Mouse (Mus musculus) kidney, embryonic 15.5 days (tissue): Measurements from ENCODE around the gene Bcat2. TPM values are rescaled to one million over a fixed set of nuclear protein-coding genes. Genes with fewer than 3 reads are reported as not detected.

Experiments used
- ATAC-seq: fragments of 200-750 bp; cut with Nextera tagmentation; replicated peaks from 2 replicates; pipeline ENCODE4 v1.8.0; 2017; ENCODE audit warnings: moderate TSS enrichment; ENCODE audit not compliant: low FRiP score
- H3K27ac ChIP-seq: fragments of 300-500 bp; sonication (generic); 2 replicates; pipeline ENCODE4 v1.5.1; 2015; ENCODE audit warnings: mild to moderate bottlenecking, inconsistent platforms
- H3K27me3 ChIP-seq: fragments of 300-500 bp; sonication (generic); 2 replicates; pipeline ENCODE4 v1.6.1; 2015; ENCODE audit warnings: inconsistent platforms
- H3K36me3 ChIP-seq: fragments of 300-500 bp; sonication (generic); 2 replicates; pipeline ENCODE4 v1.6.1; 2015; ENCODE audit warnings: inconsistent platforms
- H3K4me1 ChIP-seq: fragments of 300-500 bp; sonication (generic); 2 replicates; pipeline ENCODE4 v1.6.1; 2015; ENCODE audit warnings: inconsistent platforms
- H3K4me2 ChIP-seq: fragments of 300-500 bp; sonication (generic); 2 replicates; pipeline ENCODE4 v1.6.1; 2015; ENCODE audit warnings: moderate library complexity, mild to moderate bottlenecking, inconsistent platforms
- H3K4me3 ChIP-seq: fragments of 300-500 bp; sonication (generic); replicated peaks from 2 replicates; pipeline ENCODE4 v1.5.1; 2015; ENCODE audit warnings: mild to moderate bottlenecking, inconsistent platforms
- H3K9ac ChIP-seq: fragments of 300-500 bp; sonication (generic); 2 replicates; pipeline ENCODE4 v1.6.1; 2015; ENCODE audit warnings: mild to moderate bottlenecking, inconsistent platforms
- H3K9me3 ChIP-seq: fragments of 300-500 bp; sonication (generic); replicated peaks from 2 replicates; pipeline ENCODE4 v1.6.1; 2016; ENCODE audit warnings: inconsistent platforms
- WGBS: fragments of 180-500 bp; shearing (Covaris S2); methylation state at CpG from one replicate; pipeline ENCODE4 v1.1.7; 2015; ENCODE audit warnings: mixed read lengths; 5-methylcytosine and 5-hydroxymethylcytosine counted together
- polyA plus RNA-seq: library from polyadenylated mRNA; unstranded; fragments of >200 nt; fragmentation: Nextera tagmentation; extraction: Ambion mirVana; gene quantifications from 2 replicates; pipeline ENCODE4 v1.2.1, GENCODE M21; 2015

Bcat2 gene
- polyA plus RNA-seq, 1 experiment from 2014 or later: 78.5 TPM

- ATAC-seq: peak; percentile 97
- Histone ChIP-seq H3K9me3 (no peaks in the 10 kb centered on the region), H3K9ac (peak overlapping the region; percentile 33), H3K4me1 (peaks cover 61% of the 10 kb centered on the region), H3K36me3 (no peaks in the 10 kb centered on the region), H3K27me3 (no peaks in the 10 kb centered on the region), H3K27ac (peak overlapping the region; percentile 93), H3K4me3 (peak overlapping the region; percentile 46), H3K4me2 (peak overlapping the region; percentile 69)
- under 1% methylated on average over 24 of the region's 24 CpGs for WGBS
Measured at GRCm38 (mm10) chr7:45567780-45568516, 2.0 kb upstream of the Bcat2 start.

DNA sequence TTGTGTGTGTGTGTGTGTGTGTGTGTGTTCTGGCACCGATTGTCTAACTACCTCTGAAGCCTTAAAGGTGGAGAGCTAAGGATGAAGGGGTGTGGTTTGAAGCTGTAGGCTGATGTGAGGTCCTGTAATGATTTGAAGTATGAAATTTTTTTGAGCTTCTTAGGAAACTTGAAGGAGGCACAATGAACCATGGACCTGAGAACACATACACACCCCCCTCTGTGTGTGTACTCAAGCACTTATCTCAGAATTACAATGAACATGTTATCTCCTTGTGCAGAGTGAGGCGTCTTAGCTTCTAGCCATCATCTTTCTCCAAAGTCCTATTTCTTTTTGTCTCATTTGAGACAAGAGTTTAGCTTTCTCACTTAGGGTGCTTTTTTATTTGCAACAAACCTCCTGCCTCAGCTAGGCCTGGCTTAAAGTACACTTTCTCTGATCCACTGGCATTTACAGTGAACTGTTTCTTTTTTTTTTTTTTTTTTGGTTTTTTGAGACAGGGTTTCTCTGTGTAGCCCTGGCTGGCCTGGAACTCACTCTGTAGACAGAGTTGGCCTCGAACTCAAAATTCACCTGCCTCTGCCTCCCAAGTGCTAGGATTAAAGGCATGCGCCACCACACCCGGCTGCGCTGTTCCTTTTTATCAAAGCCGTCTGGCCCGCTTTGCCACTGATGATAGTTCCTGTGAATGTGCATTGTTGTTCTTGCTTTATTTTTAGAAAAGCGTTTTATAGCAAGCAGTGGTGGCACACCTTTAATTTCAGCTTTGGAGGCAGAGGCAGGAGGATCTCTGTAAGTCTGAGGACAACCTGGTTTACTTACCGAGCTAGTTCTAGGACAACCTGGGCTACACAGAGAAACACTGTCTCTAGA is 1.1 kb upstream of the Bcat2 start:
- H3K9ac ChIP-seq: no peak overlapping the region

DNA sequence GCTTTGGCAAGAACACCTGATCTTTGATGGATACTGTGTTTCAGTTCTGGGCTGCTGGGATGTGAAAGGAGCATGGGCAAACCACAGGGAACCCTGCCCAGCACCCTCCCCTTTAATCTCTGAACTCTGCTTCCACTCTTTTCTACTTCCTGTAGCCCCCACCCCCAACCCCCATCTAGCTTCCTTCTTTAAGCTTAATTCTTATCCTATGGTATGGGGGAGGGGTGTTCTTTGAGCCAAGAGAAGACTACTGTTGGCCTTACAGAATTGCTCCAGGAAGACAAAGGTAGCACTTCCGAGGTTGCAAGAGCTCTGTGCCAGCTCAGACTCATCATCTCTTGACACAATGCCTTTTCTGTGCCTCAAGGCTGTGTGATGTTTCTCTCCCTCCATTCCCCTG is 2.0 kb downstream of the Bcat2 start:
- Histone ChIP-seq H3K36me3 (peaks cover 12% of the 10 kb centered on the region), H3K4me1 (peaks cover 88% of the 10 kb centered on the region), H3K9ac (0 out of 2 replicates have a peak overlapping the region, but pooled peaks have one; percentile 8), H3K27me3 (no peaks in the 10 kb centered on the region), H3K27ac (0 out of 2 replicates have a peak overlapping the region, but pooled peaks have one; percentile 93), H3K4me3 (no peak overlapping the region), H3K4me2 (peak overlapping the region; percentile 76), H3K9me3 (no peaks in the 10 kb centered on the region)
- ATAC-seq: no peak
- 57% methylated on average over 1 of the region's 1 CpGs for WGBS

More for the DNA sequence above, 1.1 kb upstream of the Bcat2 start:
- Histone ChIP-seq H3K9me3 (no peaks in the 10 kb centered on the region), H3K27me3 (no peaks in the 10 kb centered on the region), H3K4me1 (peaks cover 69% of the 10 kb centered on the region), H3K4me3 (peak overlapping the region; percentile 46), H3K4me2 (peak overlapping the region; percentile 69), H3K27ac (peak overlapping the region; percentile 93), H3K36me3 (no peaks in the 10 kb centered on the region)
- no peak for ATAC-seq
- WGBS: 81% methylated on average over 10 of the region's 10 CpGs

DNA sequence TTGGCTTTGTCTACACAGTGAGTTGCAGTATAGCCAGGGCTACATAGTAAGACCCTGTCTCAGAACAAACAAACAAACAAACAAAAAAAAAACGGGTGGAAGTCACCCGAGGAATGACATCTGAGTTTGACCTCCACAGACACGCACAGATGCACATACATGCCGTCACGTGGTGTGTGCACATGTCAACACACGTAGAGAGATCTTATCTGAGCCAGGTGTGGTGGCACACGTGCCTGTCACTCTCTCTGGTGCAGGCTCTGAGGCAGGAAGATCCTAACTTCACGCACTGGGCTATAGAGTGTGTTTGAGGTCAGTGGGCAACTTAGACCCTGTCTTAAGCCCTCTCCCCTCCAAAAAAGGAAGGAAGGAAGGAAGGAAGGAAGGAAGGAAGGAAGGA is 4.0 kb downstream of the Bcat2 start:
- peaks cover 31% of the 10 kb centered on the region for H3K36me3 ChIP-seq

GRCm38 (mm10) chr7:45574472-45575379 is 4.8 kb downstream of the Bcat2 start:
- Histone ChIP-seq H3K36me3 (peaks cover 34% of the 10 kb centered on the region), H3K9me3 (no peaks in the 10 kb centered on the region), H3K4me3 (peak overlapping the region; percentile 30), H3K4me1 (peaks cover 63% of the 10 kb centered on the region), H3K9ac (peak overlapping the region; percentile 19), H3K4me2 (peak overlapping the region; percentile 43), H3K27ac (peak overlapping the region; percentile 86), H3K27me3 (no peaks in the 10 kb centered on the region)
- WGBS: 52% methylated on average over 15 of the region's 15 CpGs
- ATAC-seq: peak; percentile 71

More for the DNA sequence above, 4.0 kb downstream of the Bcat2 start:
- Histone ChIP-seq H3K9ac (peak overlapping the region; percentile 4; the same call in 1 of the 2 replicates), H3K9me3 (no peaks in the 10 kb centered on the region), H3K4me2 (peak overlapping the region; percentile 43), H3K4me3 (peak overlapping the region; percentile 30), H3K4me1 (peaks cover 70% of the 10 kb centered on the region), H3K27ac (peak overlapping the region; percentile 86), H3K27me3 (no peaks in the 10 kb centered on the region)
- 53% methylated on average over 8 of the region's 8 CpGs for WGBS
- no peak for ATAC-seq

DNA sequence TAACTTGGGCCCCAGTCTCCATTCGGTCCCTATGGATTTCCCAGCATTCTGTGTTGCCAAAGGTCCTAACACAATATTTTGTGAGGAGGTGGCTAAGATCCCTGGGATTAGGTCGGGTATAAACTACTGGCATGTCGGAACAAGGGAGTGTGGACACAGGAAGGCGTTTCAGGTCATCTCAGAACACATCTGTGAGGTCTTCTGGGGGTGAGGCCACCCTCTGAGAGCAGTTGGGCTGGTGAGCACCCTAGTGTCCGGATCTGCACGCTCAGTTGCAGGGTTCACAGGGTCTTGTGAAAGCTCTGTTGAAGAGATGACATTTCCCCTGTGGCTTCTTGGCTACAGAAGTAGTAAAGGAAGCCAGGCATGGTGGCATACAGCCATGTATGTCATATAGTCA is 16.0 kb downstream of the Bcat2 start:
- WGBS: 92% methylated on average over 6 of the region's 6 CpGs
- H3K9me3 ChIP-seq: no peaks in the 10 kb centered on the region
- H3K4me3 ChIP-seq: no peak overlapping the region
- H3K4me2 ChIP-seq: no peak overlapping the region
- no peak overlapping the region for H3K27ac ChIP-seq
- no peaks in the 10 kb centered on the region for H3K27me3 ChIP-seq
- H3K4me1 ChIP-seq: peaks cover 13% of the 10 kb centered on the region
- peaks cover 60% of the 10 kb centered on the region for H3K36me3 ChIP-seq
- H3K9ac ChIP-seq: no peak overlapping the region
- ATAC-seq: no peak

- Histone ChIP-seq H3K27ac (no peak overlapping the region), H3K4me2 (no peak overlapping the region), H3K36me3 (peaks cover 43% of the 10 kb centered on the region), H3K9me3 (no peaks in the 10 kb centered on the region), H3K4me3 (no peak overlapping the region), H3K9ac (no peak overlapping the region), H3K27me3 (no peaks in the 10 kb centered on the region), H3K4me1 (peaks cover 13% of the 10 kb centered on the region)
- no peak for ATAC-seq
- 86% methylated on average over 23 of the region's 23 CpGs for WGBS
Measured at GRCm38 (mm10) chr7:45587631-45588592, 18.0 kb downstream of the Bcat2 start.

- H3K27me3 ChIP-seq: no peaks in the 10 kb centered on the region
- no peak overlapping the region for H3K27ac ChIP-seq
- peak overlapping the region; percentile 29 for H3K4me3 ChIP-seq
- peak; percentile 98 for ATAC-seq
- H3K9me3 ChIP-seq: no peaks in the 10 kb centered on the region
- peak overlapping the region; percentile 56 for H3K4me2 ChIP-seq
- peaks cover 13% of the 10 kb centered on the region for H3K4me1 ChIP-seq
- no peak overlapping the region for H3K9ac ChIP-seq
- WGBS: 4% methylated on average over 19 of the region's 19 CpGs
- peaks cover 35% of the 10 kb centered on the region for H3K36me3 ChIP-seq
Measured at GRCm38 (mm10) chr7:45589173-45589572, 19.2 kb downstream of the Bcat2 start.

- ATAC-seq: no peak
- H3K36me3 ChIP-seq: peaks cover 28% of the 10 kb centered on the region
- H3K27ac ChIP-seq: no peak overlapping the region
- H3K4me2 ChIP-seq: 0 out of 2 replicates have a peak overlapping the region, but pooled peaks have one; percentile 56
- H3K9me3 ChIP-seq: no peaks in the 10 kb centered on the region
- WGBS: 96% methylated on average over 5 of the region's 5 CpGs
- H3K9ac ChIP-seq: no peak overlapping the region
- no peak overlapping the region; the same call in 1 of the 2 replicates for H3K4me3 ChIP-seq
- no peaks in the 10 kb centered on the region for H3K27me3 ChIP-seq
- peaks cover 13% of the 10 kb centered on the region for H3K4me1 ChIP-seq
Measured at GRCm38 (mm10) chr7:45589898-45590297, 19.9 kb downstream of the Bcat2 start.

GRCm38 (mm10) chr7:45590874-45591273 is 20.9 kb downstream of the Bcat2 start:
- Histone ChIP-seq H3K9me3 (no peaks in the 10 kb centered on the region), H3K27me3 (no peaks in the 10 kb centered on the region), H3K4me2 (no peak overlapping the region), H3K36me3 (peaks cover 18% of the 10 kb centered on the region), H3K4me3 (no peak overlapping the region), H3K9ac (no peak overlapping the region), H3K4me1 (peaks cover 13% of the 10 kb centered on the region), H3K27ac (no peak overlapping the region)
- no peak for ATAC-seq
- WGBS: 63% methylated on average over 3 of the region's 3 CpGs
